Mouse (Mus musculus) neural tube, embryonic 10.5 days (tissue): ENCODE results near the gene Kank2.
A peak's percentile ranks its signal among the peaks of the same experiment; 100 is the strongest.
"Not testable (repeated sequence)": the region's sequence is repeated elsewhere in the genome, so short reads cannot be mapped to it uniquely, and the experiment has no call there.

Experiments used
- DNase-seq: peaks from one replicate; pipeline ENCODE4 v3.0.0-alpha.2; 2017; ENCODE audit warnings: low spot score; ENCODE audit errors: extremely low spot score

Gene Kank2

GRCm38 (mm10) chr9:21818561-21818960 lies 20.0 kb upstream of the Kank2 start:
- no peak for DNase-seq

GRCm38 (mm10) chr9:21818125-21818524 lies 19.6 kb upstream of the Kank2 start:
- DNase-seq, result no peak

GRCm38 (mm10) chr9:21816716-21817305 lies 18.3 kb upstream of the Kank2 start:
- no peak for DNase-seq

DNA sequence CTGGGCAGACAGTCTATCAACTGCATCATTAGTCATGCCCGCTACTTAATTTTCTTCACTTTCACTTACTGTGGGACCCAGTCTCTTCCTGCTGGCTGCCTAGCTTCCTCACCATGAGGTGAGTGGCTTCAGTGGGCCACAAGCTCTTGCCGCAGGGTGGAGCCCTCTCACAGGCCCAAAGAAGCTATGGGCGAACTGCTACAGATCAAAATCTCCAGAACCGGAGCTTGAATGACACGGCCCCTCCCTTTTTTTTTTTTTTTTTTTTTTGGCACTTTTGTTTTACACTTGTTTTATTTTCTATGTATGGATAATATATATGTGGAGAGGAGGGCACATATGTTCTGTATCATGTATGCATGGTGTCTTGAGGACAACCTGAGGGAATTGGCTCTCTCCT lies 12.6 kb upstream of the Kank2 start:
- no peak for DNase-seq

GRCm38 (mm10) chr9:21808561-21808960 lies 10.0 kb upstream of the Kank2 start:
- no peak for DNase-seq

DNA sequence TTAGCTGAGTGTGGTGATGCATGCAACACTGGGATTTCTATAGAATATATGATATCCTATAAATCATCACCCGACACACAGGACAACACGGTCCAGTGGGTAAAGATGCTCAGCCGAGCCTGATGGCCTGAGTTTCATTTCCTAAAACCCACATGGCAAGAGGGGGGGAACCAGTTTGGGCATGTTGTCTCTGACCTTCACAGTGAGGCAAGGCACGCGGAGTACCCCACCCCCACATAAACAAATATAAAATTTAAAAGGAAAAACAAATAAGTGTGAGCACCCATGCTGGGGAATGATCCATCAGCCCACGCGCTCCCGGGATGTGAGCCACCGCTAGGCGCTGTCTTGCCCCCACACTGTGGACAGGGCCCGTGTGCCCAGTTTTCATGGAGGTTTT lies 8.4 kb upstream of the Kank2 start:
- no peak for DNase-seq

DNA sequence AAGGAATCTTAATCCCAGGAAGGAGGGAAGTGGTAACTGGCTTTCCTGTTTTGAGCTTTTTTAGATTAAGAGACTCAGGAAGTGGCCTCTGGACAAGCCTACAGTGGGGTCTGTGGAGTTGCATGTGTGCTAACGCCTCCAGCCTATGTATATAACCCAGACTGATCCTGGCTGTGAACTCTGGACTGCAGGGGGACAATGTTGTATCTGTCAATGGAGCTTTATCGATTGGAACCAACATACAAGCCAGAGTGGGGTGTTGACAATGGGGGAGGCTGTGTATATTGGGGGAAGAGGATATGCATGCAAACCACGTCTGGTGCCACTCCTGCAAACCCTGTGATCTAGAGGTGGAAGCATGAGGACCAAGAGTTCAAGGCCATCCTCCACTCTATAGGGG lies 7.8 kb upstream of the Kank2 start:
- DNase-seq, result no peak

DNA sequence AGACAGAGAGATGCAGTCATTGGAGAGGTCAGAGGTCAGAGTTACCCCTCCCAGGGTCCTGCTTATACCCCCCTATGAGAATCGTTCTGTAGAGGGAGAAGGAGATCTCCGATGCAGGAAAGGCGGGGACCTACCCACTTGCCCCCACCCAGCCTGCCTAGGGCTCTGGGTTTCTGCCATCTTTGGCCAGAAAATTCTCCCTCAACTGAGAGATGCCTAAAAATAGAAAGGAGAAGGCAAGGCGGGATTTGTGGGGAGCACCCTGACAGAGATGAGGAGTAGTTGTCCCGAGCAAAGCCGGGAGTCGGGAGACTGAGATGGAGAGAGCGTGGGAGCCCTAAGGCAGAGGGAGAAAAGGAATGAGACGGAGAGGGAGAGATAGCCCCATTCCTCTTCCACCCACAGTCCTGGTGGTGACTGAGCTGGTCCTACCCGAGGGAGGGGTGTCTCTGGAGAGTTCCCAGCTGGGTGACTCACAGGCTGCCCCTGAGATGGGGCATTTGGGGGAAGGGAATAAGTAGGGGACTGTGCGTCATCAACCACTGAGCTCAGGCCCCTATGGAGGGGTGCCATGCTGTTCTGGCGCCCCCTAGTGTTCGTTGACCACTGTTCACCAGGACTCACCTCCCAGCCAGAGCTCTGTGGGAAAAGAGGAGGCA lies 5.6 kb upstream of the Kank2 start:
- DNase-seq, result peak; percentile 81

DNA sequence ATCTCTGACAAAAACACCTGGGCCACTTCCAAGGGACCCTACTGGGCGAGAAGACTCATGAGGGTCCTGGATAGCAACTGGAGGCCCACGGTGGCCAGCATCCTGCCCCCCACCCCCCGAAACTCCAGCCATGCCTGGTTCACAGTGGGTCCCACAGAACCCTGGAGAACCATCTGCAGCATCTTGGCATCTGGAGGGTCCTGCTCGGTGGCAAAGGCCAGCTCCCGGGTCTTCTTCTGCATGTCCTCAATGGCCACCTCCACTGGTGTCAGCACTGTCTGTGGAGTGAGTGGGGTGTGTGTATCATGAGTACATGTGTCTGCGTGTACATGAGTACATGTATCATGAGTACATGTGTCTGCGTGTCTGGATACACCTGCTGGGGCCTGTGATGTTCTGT lies 3.0 kb upstream of the Kank2 start:
- DNase-seq, result no peak

DNA sequence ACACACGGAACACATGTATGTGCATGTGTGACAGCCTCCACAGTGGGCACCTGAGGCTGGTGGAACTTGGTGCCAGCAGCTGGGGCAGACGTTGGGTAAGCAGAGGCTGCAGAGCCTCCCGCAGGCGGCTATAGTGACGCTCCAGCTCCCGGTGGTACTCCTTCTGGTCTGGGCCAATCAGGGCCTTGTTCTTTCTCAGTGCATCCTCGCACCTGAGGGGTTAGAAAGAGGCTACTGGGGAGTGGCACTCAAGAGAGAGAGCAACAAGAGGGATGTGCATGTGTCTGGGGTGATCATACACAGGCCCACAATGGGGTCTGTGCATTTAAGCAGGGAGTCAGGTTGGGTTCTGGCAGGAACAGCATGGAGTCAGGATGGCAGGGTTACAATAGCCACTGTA lies 2.6 kb upstream of the Kank2 start:
- DNase-seq, result no peak

- DNase-seq, result no peak
Measured at GRCm38 (mm10) chr9:21799010-21799350, 436 bp upstream of the Kank2 start.

GRCm38 (mm10) chr9:21797921-21798344 lies 611 bp downstream of the Kank2 start:
- DNase-seq, result peak; percentile 86

GRCm38 (mm10) chr9:21796919-21797318 lies 1.6 kb downstream of the Kank2 start:
- no peak for DNase-seq

- DNase-seq, result peak; percentile 23
Measured at GRCm38 (mm10) chr9:21796259-21796658, 2.3 kb downstream of the Kank2 start.

DNA sequence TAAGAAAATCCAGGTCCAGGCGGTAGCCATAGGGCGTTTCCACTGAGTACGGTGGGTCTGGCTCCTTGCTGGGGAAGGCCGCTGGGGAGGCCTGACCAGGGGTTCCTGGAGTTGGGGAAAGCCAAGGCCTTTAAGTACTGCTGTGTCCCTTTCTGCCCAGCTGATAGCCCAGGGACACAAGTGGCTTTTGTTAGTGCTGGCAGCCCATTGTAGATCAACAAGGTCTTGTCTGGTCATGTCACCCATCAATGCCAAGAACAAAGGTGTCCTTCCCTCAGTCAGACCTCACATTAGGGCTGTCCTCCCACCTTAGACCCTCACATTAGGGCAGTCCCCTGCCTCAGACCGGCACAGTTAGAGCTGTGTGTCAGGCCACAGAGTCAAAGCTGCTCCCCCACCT lies 3.0 kb downstream of the Kank2 start:
- DNase-seq, result no peak

GRCm38 (mm10) chr9:21794925-21795324 lies 3.6 kb downstream of the Kank2 start:
- DNase-seq, result no peak

DNA sequence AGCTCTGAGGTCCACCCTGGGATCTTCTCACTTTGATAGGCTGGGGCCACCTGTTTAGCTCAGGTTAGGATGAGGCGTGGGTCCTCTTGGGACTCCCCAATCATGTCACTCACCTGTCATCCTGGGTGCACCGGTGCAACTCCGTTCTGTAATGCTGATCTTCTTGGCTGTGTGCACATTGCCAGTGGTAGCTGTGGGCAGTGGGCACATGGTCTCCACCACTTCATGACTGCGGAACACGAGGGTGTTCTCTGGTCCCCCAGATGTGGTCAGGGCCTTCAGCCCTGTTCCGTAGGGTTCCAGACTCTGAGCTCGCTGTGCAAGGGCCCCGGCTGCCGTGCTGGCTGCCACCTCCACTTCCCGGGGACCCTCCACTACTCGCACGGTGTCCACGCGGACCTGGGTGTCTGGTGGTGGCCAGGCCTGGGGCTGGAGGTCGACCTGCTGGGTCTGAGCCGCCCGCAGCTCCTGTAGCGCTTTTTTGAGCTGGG lies 4.2 kb downstream of the Kank2 start:
- no peak for DNase-seq

- not testable (repeated sequence) for DNase-seq
Measured at GRCm38 (mm10) chr9:21793507-21793906, 5.0 kb downstream of the Kank2 start.

DNA sequence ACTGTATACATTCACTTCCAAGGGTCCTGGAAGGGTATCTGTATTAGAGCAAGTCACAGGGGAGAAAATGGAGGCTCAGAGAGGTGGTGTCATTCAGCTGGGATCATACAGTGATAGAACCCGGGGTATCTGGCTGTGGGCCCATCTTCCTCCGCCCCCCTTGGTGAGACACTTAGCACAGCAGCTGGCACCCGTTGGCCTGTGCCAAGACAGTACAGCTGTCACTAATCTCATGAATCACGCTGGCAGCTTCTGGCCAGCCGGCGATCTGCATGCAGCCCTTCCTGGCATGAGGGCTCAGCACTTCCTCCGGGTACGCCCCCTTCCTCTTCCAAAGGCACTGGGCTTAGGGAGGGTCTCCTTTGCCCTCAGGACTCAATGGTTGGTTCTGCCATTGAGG lies 5.9 kb downstream of the Kank2 start:
- no peak for DNase-seq

DNA sequence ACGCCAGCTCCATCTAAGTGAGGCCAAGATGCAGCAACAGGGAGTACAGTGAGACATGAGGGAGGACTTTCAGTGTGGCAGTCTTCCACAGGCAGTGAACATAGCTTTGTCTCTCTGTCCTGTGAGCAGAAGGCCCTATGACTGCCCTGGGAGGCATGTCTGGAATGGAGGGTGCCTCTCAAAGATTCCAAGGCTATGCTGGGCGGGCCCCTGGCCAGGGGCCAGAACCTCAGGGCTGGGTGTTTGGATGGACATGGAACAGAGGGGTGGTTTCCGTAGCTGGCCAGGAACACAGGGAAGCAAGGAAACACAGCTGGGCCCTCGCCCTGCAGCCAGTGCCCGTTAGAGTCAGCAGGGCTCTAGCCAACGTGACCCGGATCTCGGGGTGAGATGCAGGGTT lies 6.7 kb downstream of the Kank2 start:
- no peak for DNase-seq

DNA sequence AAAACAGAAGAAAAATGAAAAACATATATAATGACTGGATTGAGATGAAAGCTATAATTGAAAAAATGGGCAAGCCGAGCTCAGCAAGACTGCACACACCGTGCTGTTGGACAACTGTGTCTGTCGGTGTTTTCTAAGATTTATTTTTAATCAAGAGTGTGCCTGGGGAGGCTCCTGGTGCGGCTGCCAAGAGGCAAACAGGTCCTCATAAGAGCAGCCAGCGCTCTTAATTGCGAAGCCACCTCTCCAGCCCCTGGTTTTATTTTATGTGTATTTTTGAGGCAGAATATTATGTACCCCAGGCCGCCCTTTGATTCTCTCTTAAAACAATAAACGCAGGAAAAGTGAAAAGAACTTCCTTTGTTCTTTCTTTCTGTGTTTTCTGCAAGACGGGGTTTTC lies 10.3 kb downstream of the Kank2 start:
- no peak for DNase-seq

GRCm38 (mm10) chr9:21787654-21788053 lies 10.9 kb downstream of the Kank2 start:
- DNase-seq, result no peak

GRCm38 (mm10) chr9:21786906-21787305 lies 11.6 kb downstream of the Kank2 start:
- peak; percentile 70 for DNase-seq
